Mouse (Mus musculus) liver, embryonic 14.5 days (tissue): Measurements from ENCODE around the gene Kmo. TPM values are rescaled to one million over a fixed set of nuclear protein-coding genes. Genes with fewer than 3 reads are reported as not detected.
A peak's percentile ranks its signal among the peaks of the same experiment; 100 is the strongest.

Experiments used
- ATAC-seq: fragments of 200-750 bp; cut with Nextera tagmentation; 2 replicates; pipeline ENCODE4 v1.8.0; 2017; ENCODE audit warnings: moderate number of reproducible peaks, mild to moderate bottlenecking, moderate library complexity; ENCODE audit not compliant: insufficient read depth
- DNase-seq, 3 experiments: peaks; one replicate each; pipeline ENCODE4 v3.0.0-alpha.2; 2012 to 2013; ENCODE audit warnings: low read depth in 3 of 3, low spot score in 3 of 3
- H3K27ac ChIP-seq: fragments of 300-500 bp; sonication (generic); 2 replicates; pipeline ENCODE4 v1.5.1; 2014; ENCODE audit warnings: moderate library complexity, mild to moderate bottlenecking, control low read depth, inconsistent platforms
- H3K27me3 ChIP-seq: fragments of 300-500 bp; sonication (generic); 2 replicates; pipeline ENCODE4 v1.6.1; 2014; ENCODE audit warnings: mild to moderate bottlenecking, low read length, moderate library complexity; ENCODE audit not compliant: control insufficient read depth, insufficient read depth
- H3K36me3 ChIP-seq: fragments of 300-500 bp; sonication (generic); replicated peaks from 2 replicates; pipeline ENCODE4 v1.6.1; 2014; ENCODE audit warnings: low read depth; ENCODE audit not compliant: control insufficient read depth, insufficient read depth
- H3K4me1 ChIP-seq, 2 experiments: fragments of 200-500 bp in 1 of 2; fragments of 300-500 bp in 1 of 2; sonication (generic) in 1 of 2; replicated peaks; 2 replicates each; pipeline ENCODE4 v1.6.1; 2012 to 2014; ENCODE audit warnings: antibody characterized with exemption in 1 of 2, inconsistent platforms in 1 of 2, low read length in 1 of 2; ENCODE audit not compliant: control insufficient read depth in 2 of 2, insufficient read depth in 2 of 2
- H3K4me2 ChIP-seq: fragments of 300-500 bp; sonication (generic); 2 replicates; pipeline ENCODE4 v1.6.1; 2014; ENCODE audit warnings: low read depth, mild to moderate bottlenecking, control low read depth, moderate library complexity
- H3K4me3 ChIP-seq, 2 experiments: fragments of 200-500 bp in 1 of 2; fragments of 300-500 bp in 1 of 2; sonication (generic) in 1 of 2; 2 replicates each; pipeline ENCODE4 v1.5.1; 2012 to 2014; ENCODE audit warnings: low read depth in 2 of 2, low read length in 2 of 2, mild to moderate bottlenecking in 2 of 2, control low read depth in 1 of 2, inconsistent platforms in 1 of 2, moderate library complexity in 1 of 2; ENCODE audit not compliant: insufficient read depth in 1 of 2
- H3K9ac ChIP-seq: fragments of 300-500 bp; sonication (generic); replicated peaks from 2 replicates; pipeline ENCODE4 v1.6.1; 2014; ENCODE audit warnings: mild to moderate bottlenecking, control low read depth, moderate library complexity
- H3K9me3 ChIP-seq: fragments of 300-500 bp; sonication (generic); 2 replicates; pipeline ENCODE4 v1.6.1; 2016; ENCODE audit warnings: low read length, mixed read lengths; ENCODE audit not compliant: control insufficient read depth
- CTCF ChIP-seq: IDR thresholded peaks from 2 replicates; pipeline ENCODE4 v1.5.1; 2016; ENCODE audit warnings: antibody characterized with exemption, low read depth, control low read depth
- EP300 ChIP-seq: IDR thresholded peaks from 2 replicates; pipeline ENCODE4 v1.6.1; 2016; ENCODE audit warnings: antibody characterized with exemption, low read depth
- WGBS: fragments of 180-500 bp; shearing (Covaris S2); extraction: QIAGEN DNeasy Blood & Tissue Kit; methylation state at CpG from one replicate; pipeline ENCODE4 v1.1.7; 2014; ENCODE audit not compliant: insufficient replicate concordance; 5-methylcytosine and 5-hydroxymethylcytosine counted together
- polyA plus RNA-seq, 2 experiments: library from polyadenylated mRNA; depleted of rRNA in 1 of 2; stranded (reverse) in 1 of 2; unstranded in 1 of 2; fragments of >200 nt; fragmentation: Nextera tagmentation in 1 of 2; extraction: Ambion mirVana in 1 of 2; gene quantifications; 2 replicates each; pipeline versions ENCODE4 v1.2.1 to v1.2.3; 2012 to 2014

The Kmo gene
- polyA plus RNA-seq, 2 experiments, result 5.8 to 9.4 TPM

- peaks cover 0 to 4% of the 10 kb centered on the region in 2 experiments; a peak in 2 of 4 replicates for H3K4me1 ChIP-seq
- no peak overlapping the region for H3K4me3 ChIP-seq
- no peak overlapping the region for H3K9ac ChIP-seq
- no peaks in the 10 kb centered on the region for H3K9me3 ChIP-seq
- H3K4me2 ChIP-seq, result peak overlapping the region; percentile 38
- DNase-seq, result no peak
- no peaks in the 10 kb centered on the region for H3K27me3 ChIP-seq
- no peak; the same call in 1 of the 2 replicates for ATAC-seq
- TF ChIP-seq CTCF (no peak), EP300 (no peak)
- no peak overlapping the region for H3K27ac ChIP-seq
- H3K36me3 ChIP-seq, result no peaks in the 10 kb centered on the region
- 31% methylated on average over 10 of the region's 10 CpGs for WGBS
Measured at GRCm38 (mm10) chr1:175631721-175632221, 11.6 kb downstream of the Kmo start.

- Histone ChIP-seq H3K4me2 (peak overlapping the region; percentile 21; the same call in 1 of the 2 replicates), H3K4me3 (no peak overlapping the region), H3K4me1 (peaks cover 0 to 4% of the 10 kb centered on the region in 2 experiments; a peak in 2 of 4 replicates), H3K36me3 (no peaks in the 10 kb centered on the region), H3K27me3 (no peaks in the 10 kb centered on the region), H3K9ac (no peak overlapping the region), H3K27ac (no peak overlapping the region), H3K9me3 (no peaks in the 10 kb centered on the region)
- no peak for DNase-seq
- WGBS, result 90% methylated on average over 14 of the region's 14 CpGs
- no peak for ATAC-seq
- no peak for TF ChIP-seq EP300
Measured at GRCm38 (mm10) chr1:175632470-175632869, 12.3 kb downstream of the Kmo start.

GRCm38 (mm10) chr1:175637677-175638076, 17.5 kb downstream of the Kmo start:
- Histone ChIP-seq H3K36me3 (no peaks in the 10 kb centered on the region), H3K27ac (no peak overlapping the region), H3K9ac (no peak overlapping the region), H3K4me2 (no peak overlapping the region), H3K4me3 (no peak overlapping the region), H3K9me3 (no peaks in the 10 kb centered on the region), H3K4me1 (no peaks in the 10 kb centered on the region), H3K27me3 (no peaks in the 10 kb centered on the region)
- no peak for ATAC-seq
- TF ChIP-seq EP300 (no peak), CTCF (no peak)
- DNase-seq, result no peak
- 29% methylated on average over 7 of the region's 7 CpGs for WGBS

- Histone ChIP-seq H3K9ac (no peak overlapping the region), H3K4me2 (no peak overlapping the region), H3K36me3 (no peaks in the 10 kb centered on the region), H3K4me1 (no peaks in the 10 kb centered on the region), H3K9me3 (no peaks in the 10 kb centered on the region), H3K4me3 (no peak overlapping the region), H3K27me3 (no peaks in the 10 kb centered on the region), H3K27ac (no peak overlapping the region)
- DNase-seq, result no peak
- no peak for ATAC-seq
- WGBS, result 55% methylated on average over 7 of the region's 7 CpGs
- TF ChIP-seq CTCF, result no peak
- no peak for TF ChIP-seq EP300
Measured at GRCm38 (mm10) chr1:175639072-175639471, 18.9 kb downstream of the Kmo start.

GRCm38 (mm10) chr1:175640435-175641150, 20.4 kb downstream of the Kmo start:
- DNase-seq, result no peak
- H3K4me3 ChIP-seq, result no peak overlapping the region
- no peak overlapping the region for H3K4me2 ChIP-seq
- WGBS, result 52% methylated on average over 6 of the region's 6 CpGs
- no peaks in the 10 kb centered on the region for H3K27me3 ChIP-seq
- H3K4me1 ChIP-seq, result no peaks in the 10 kb centered on the region
- ATAC-seq, result no peak
- H3K9me3 ChIP-seq, result no peaks in the 10 kb centered on the region
- TF ChIP-seq EP300, result no peak
- TF ChIP-seq CTCF, result no peak
- no peak overlapping the region for H3K27ac ChIP-seq
- H3K36me3 ChIP-seq, result no peaks in the 10 kb centered on the region
- H3K9ac ChIP-seq, result no peak overlapping the region
